Mouse (Mus musculus) liver, embryonic 14.5 days (tissue): ENCODE measurements around the gene Sun1.

ENCODE experiments used
- CTCF ChIP-seq: IDR thresholded peaks from 2 replicates; pipeline ENCODE4 v1.5.1; 2016; ENCODE audit warnings: antibody characterized with exemption, low read depth, control low read depth
- EP300 ChIP-seq: IDR thresholded peaks from 2 replicates; pipeline ENCODE4 v1.6.1; 2016; ENCODE audit warnings: antibody characterized with exemption, low read depth

- no peak for TF ChIP-seq CTCF
- TF ChIP-seq EP300 = no peak
These were observed 42.9 kb downstream of the Sun1 start for GRCm38 (mm10) chr5:139243384-139243783.
